Mouse (Mus musculus) adipose tissue, adult 10 weeks (tissue): Measurements from ENCODE around the gene Oser1. TPM values are rescaled to one million over a fixed set of nuclear protein-coding genes. Genes with fewer than 3 reads are reported as not detected.

Source experiments
- polyA plus RNA-seq: library from polyadenylated mRNA; stranded (reverse); fragments of 350-450 nt; fragmentation: Illumina TruSeq; extraction: RNeasy Lipid Tissue Mini Kit (QIAGEN cat#74804); gene quantifications from one replicate; pipeline ENCODE4 v1.2.3, GENCODE M21; 2014; ENCODE audit warnings: low read depth, low replicate concordance

The Oser1 gene
- 48.4 TPM for polyA plus RNA-seq

DNA sequence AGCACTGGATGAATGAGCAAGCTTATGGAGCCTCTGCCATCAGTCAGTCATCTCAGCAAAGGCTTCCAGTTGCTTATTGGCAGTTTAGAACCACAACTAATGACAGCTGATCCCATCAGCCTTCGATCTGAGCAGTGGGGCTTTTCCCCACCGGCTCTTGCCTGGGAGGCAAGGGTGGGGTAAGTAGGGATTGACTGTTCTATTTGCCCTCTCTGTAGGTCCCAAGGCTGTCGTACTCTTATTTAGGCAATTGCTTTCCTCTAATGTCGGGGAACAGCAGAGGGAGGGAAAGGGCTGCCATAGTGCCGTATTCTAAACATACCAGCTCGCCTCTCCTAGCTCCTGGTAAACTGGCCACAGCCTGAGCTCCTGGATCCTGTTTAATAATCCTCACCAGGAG, at the start of gene Oser1:
Gene Oser1 (minus strand): TSS at position 101 of the 400 bp plus-strand sequence.

DNA sequence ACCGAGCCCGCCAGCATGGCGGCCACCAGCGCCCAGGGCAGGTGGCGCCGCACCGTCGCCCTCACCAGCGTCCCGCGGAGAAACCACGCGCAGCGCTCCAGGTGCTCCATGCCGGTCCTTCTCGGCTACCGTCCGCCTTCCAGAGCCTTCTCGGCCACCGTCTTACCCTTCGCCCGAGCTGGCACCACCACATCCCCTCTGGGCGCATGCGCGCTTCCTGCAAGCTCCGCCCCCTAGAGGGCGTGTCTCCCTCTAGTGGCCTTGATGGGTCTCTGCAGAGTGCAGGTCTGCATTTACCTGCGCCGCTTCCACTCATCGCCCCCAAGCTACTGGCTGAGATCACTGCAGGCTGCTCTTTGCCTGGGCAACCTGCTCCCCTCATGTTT, 48.0 kb upstream of the Oser1 start, which contains the start of gene Fitm2:
Gene Fitm2 (minus strand): TSS at position 164 of the 386 bp plus-strand sequence.

DNA sequence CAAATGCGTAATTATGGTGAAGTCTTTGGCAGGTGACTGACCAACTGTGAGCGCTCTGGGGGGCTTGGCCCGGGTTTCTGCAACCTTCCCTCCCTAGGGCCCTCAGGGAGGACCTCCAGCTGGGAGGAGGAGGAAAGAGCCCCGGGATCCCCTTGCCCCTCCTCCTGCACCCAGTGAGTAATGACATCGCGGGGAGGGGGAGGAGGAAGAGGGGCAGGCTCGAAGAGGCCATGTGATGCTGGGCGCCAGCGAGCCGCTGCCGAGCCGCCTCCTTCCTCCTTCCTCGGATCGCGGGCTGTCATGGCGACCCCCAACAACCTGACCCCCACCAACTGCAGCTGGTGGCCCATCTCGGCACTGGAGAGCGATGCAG, 13.7 kb upstream of the Oser1 start, which contains the start of gene Gdap1l1:
Gene Gdap1l1 (plus strand): TSS at position 231 of the 373 bp plus-strand sequence.

DNA sequence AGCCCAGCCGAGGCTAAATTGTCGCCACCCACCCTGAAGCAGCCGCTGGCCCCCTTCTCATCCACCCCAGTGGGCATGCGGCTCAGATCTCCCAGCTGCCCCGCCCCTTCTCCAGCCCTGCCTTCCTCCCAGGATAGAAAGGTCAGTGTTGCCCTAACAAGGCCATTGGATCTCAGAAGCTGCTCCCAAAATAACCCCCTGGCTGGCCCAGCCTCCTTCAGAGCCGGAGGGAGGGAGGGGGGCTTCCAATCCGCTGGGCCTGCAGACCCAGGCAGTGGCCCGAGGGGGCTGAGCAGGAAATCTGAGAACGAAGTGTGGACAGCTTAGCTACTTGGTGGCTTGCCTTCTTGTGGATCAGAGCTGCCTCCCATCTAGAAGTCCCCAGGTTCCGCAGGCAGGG, 26.6 kb downstream of the Oser1 start, which contains the start of gene Jph2:
Gene Jph2 (minus strand): TSS at position 89 of the 400 bp plus-strand sequence.

Other genes starting within 250 kb of the Oser1 start
- 1.2 TPM for gene Tox2, start 221.6 kb downstream of the Oser1 start, polyA plus RNA-seq
- 4.1 TPM for gene Jph2, start 26.7 kb downstream of the Oser1 start, polyA plus RNA-seq
- gene Gdap1l1, start 13.8 kb upstream of the Oser1 start, polyA plus RNA-seq = 1.4 TPM
- 44.0 TPM for gene Fitm2, start 47.9 kb upstream of the Oser1 start, polyA plus RNA-seq
- gene R3hdml, start 67.6 kb upstream of the Oser1 start, polyA plus RNA-seq = not detected
- 5.8 TPM for gene Hnf4a, start 82.1 kb upstream of the Oser1 start, polyA plus RNA-seq
- 14.7 TPM for gene Ttpal, start 177.6 kb upstream of the Oser1 start, polyA plus RNA-seq
- gene Serinc3, start 220.4 kb upstream of the Oser1 start, polyA plus RNA-seq = 547 TPM
- 65.9 TPM for gene Pkig, start 233.7 kb upstream of the Oser1 start, polyA plus RNA-seq